Mouse (Mus musculus): Measurements from ENCODE around the gene Dnaic1. TPM values are rescaled to one million over a fixed set of nuclear protein-coding genes. Genes with fewer than 3 reads are reported as not detected.

Gene Dnaic1
- polyA plus RNA-seq, 1 experiment from 2014 or later, result 1.2 TPM

GRCm38 (mm10) chr4:41557092-41557491 lies 12.5 kb upstream of the Dnaic1 start:
- no peak for ATAC-seq (replicated peaks; ENCODE audit: insufficient number of reproducible peaks, low FRiP score, low TSS enrichment)
- WGBS (ENCODE audit: insufficient replicate concordance), result 69% methylated on average over 3 of the region's 3 CpGs
- H3K4me2 ChIP-seq, result no peak overlapping the region

GRCm38 (mm10) chr4:41563297-41563696 lies 6.3 kb upstream of the Dnaic1 start:
- H3K36me3 ChIP-seq (ENCODE audit: control insufficient read depth, insufficient read depth, low read length), result no peaks in the 10 kb centered on the region
- no peaks in the 10 kb centered on the region for H3K9me3 ChIP-seq (replicated peaks; ENCODE audit: control insufficient read depth, low read length)
- no peak overlapping the region for H3K9ac ChIP-seq (ENCODE audit: low read depth, low read length)
- ATAC-seq (replicated peaks; ENCODE audit: insufficient number of reproducible peaks, low FRiP score, low TSS enrichment), result no peak
- H3K4me1 ChIP-seq (ENCODE audit: control insufficient read depth, insufficient read depth, low read length), result peaks cover 4% of the 10 kb centered on the region
- WGBS (ENCODE audit: insufficient replicate concordance), result 84% methylated on average over 5 of the region's 5 CpGs
- no peak overlapping the region for H3K4me3 ChIP-seq (ENCODE audit: low read depth, low read length)
- H3K27me3 ChIP-seq (ENCODE audit: control insufficient read depth, insufficient read depth, low read length), result no peaks in the 10 kb centered on the region; the same call in 1 of the 2 replicates
- no peak overlapping the region for H3K4me2 ChIP-seq
- H3K27ac ChIP-seq (ENCODE audit: low read depth, low read length), result no peak overlapping the region

More at GRCm38 (mm10) chr4:41557092-41557491, 12.5 kb upstream of the Dnaic1 start:
- no peaks in the 10 kb centered on the region for H3K36me3 ChIP-seq (ENCODE audit: control insufficient read depth, insufficient read depth, low read length)
- H3K27ac ChIP-seq (ENCODE audit: low read depth, low read length), result no peak overlapping the region
- no peak overlapping the region for H3K9ac ChIP-seq (ENCODE audit: low read depth, low read length)
- H3K4me3 ChIP-seq (ENCODE audit: low read depth, low read length), result no peak overlapping the region
- H3K9me3 ChIP-seq (replicated peaks; ENCODE audit: control insufficient read depth, low read length), result no peaks in the 10 kb centered on the region
- H3K27me3 ChIP-seq (ENCODE audit: control insufficient read depth, insufficient read depth, low read length), result no peaks in the 10 kb centered on the region
- peaks cover 5% of the 10 kb centered on the region for H3K4me1 ChIP-seq (ENCODE audit: control insufficient read depth, insufficient read depth, low read length)

GRCm38 (mm10) chr4:41566123-41566522 lies 3.5 kb upstream of the Dnaic1 start:
- Histone ChIP-seq H3K9me3 (replicated peaks; ENCODE audit: control insufficient read depth, low read length) (no peaks in the 10 kb centered on the region), H3K9ac (ENCODE audit: low read depth, low read length) (no peak overlapping the region), H3K27me3 (ENCODE audit: control insufficient read depth, insufficient read depth, low read length) (no peaks in the 10 kb centered on the region; the same call in 1 of the 2 replicates), H3K36me3 (ENCODE audit: control insufficient read depth, insufficient read depth, low read length) (no peaks in the 10 kb centered on the region), H3K4me2 (no peak overlapping the region), H3K4me3 (ENCODE audit: low read depth, low read length) (no peak overlapping the region), H3K27ac (ENCODE audit: low read depth, low read length) (no peak overlapping the region), H3K4me1 (ENCODE audit: control insufficient read depth, insufficient read depth, low read length) (peaks cover 12% of the 10 kb centered on the region)
- ATAC-seq (replicated peaks; ENCODE audit: insufficient number of reproducible peaks, low FRiP score, low TSS enrichment), result no peak
- 13% methylated on average over 3 of the region's 3 CpGs for WGBS (ENCODE audit: insufficient replicate concordance)

- H3K27ac ChIP-seq (ENCODE audit: low read depth, low read length), result no peak overlapping the region
- no peaks in the 10 kb centered on the region; the same call in 1 of the 2 replicates for H3K27me3 ChIP-seq (ENCODE audit: control insufficient read depth, insufficient read depth, low read length)
- peaks cover 12% of the 10 kb centered on the region for H3K4me1 ChIP-seq (ENCODE audit: control insufficient read depth, insufficient read depth, low read length)
- 6% methylated on average over 19 of the region's 19 CpGs for WGBS (ENCODE audit: insufficient replicate concordance)
- peak overlapping the region; percentile 97 for H3K4me2 ChIP-seq
- no peaks in the 10 kb centered on the region for H3K9me3 ChIP-seq (replicated peaks; ENCODE audit: control insufficient read depth, low read length)
- H3K9ac ChIP-seq (ENCODE audit: low read depth, low read length), result peak overlapping the region; percentile 78; the same call in 1 of the 2 replicates
- peak overlapping the region; percentile 90 for H3K4me3 ChIP-seq (ENCODE audit: low read depth, low read length)
- ATAC-seq (replicated peaks; ENCODE audit: insufficient number of reproducible peaks, low FRiP score, low TSS enrichment), result no peak
- H3K36me3 ChIP-seq (ENCODE audit: control insufficient read depth, insufficient read depth, low read length), result no peaks in the 10 kb centered on the region
Observed at GRCm38 (mm10) chr4:41568239-41568638, 1.3 kb upstream of the Dnaic1 start.

GRCm38 (mm10) chr4:41568682-41569410 lies 729 bp upstream of the Dnaic1 start:
- WGBS (ENCODE audit: insufficient replicate concordance), result under 1% methylated on average over 58 of the region's 58 CpGs
- Histone ChIP-seq H3K9ac (ENCODE audit: low read depth, low read length) (peak overlapping the region; percentile 78), H3K4me1 (ENCODE audit: control insufficient read depth, insufficient read depth, low read length) (peaks cover 12% of the 10 kb centered on the region), H3K27ac (ENCODE audit: low read depth, low read length) (peak overlapping the region; percentile 59), H3K4me2 (peak overlapping the region; percentile 97), H3K9me3 (replicated peaks; ENCODE audit: control insufficient read depth, low read length) (no peaks in the 10 kb centered on the region), H3K36me3 (ENCODE audit: control insufficient read depth, insufficient read depth, low read length) (no peaks in the 10 kb centered on the region), H3K27me3 (ENCODE audit: control insufficient read depth, insufficient read depth, low read length) (no peaks in the 10 kb centered on the region; the same call in 1 of the 2 replicates), H3K4me3 (ENCODE audit: low read depth, low read length) (peak overlapping the region; percentile 90)
- no peak; the same call in 1 of the 2 replicates for ATAC-seq (replicated peaks; ENCODE audit: insufficient number of reproducible peaks, low FRiP score, low TSS enrichment)

- no peak overlapping the region for H3K27ac ChIP-seq (ENCODE audit: low read depth, low read length)
- H3K9ac ChIP-seq (ENCODE audit: low read depth, low read length), result no peak overlapping the region
- WGBS (ENCODE audit: insufficient replicate concordance), result 25% methylated on average over 5 of the region's 5 CpGs
- H3K4me1 ChIP-seq (ENCODE audit: control insufficient read depth, insufficient read depth, low read length), result peaks cover 12% of the 10 kb centered on the region
- H3K27me3 ChIP-seq (ENCODE audit: control insufficient read depth, insufficient read depth, low read length), result no peaks in the 10 kb centered on the region; the same call in 1 of the 2 replicates
- no peaks in the 10 kb centered on the region for H3K9me3 ChIP-seq (replicated peaks; ENCODE audit: control insufficient read depth, low read length)
- H3K36me3 ChIP-seq (ENCODE audit: control insufficient read depth, insufficient read depth, low read length), result no peaks in the 10 kb centered on the region
- ATAC-seq (replicated peaks; ENCODE audit: insufficient number of reproducible peaks, low FRiP score, low TSS enrichment), result no peak
- H3K4me3 ChIP-seq (ENCODE audit: low read depth, low read length), result no peak overlapping the region
- H3K4me2 ChIP-seq, result no peak overlapping the region
Observed at GRCm38 (mm10) chr4:41571490-41571889, 1.9 kb downstream of the Dnaic1 start.

- Histone ChIP-seq H3K9ac (ENCODE audit: low read depth, low read length) (no peak overlapping the region), H3K36me3 (ENCODE audit: control insufficient read depth, insufficient read depth, low read length) (no peaks in the 10 kb centered on the region), H3K4me1 (ENCODE audit: control insufficient read depth, insufficient read depth, low read length) (peaks cover 7% of the 10 kb centered on the region; the same call in 1 of the 2 replicates), H3K27me3 (ENCODE audit: control insufficient read depth, insufficient read depth, low read length) (no peaks in the 10 kb centered on the region; the same call in 1 of the 2 replicates), H3K27ac (ENCODE audit: low read depth, low read length) (no peak overlapping the region), H3K9me3 (replicated peaks; ENCODE audit: control insufficient read depth, low read length) (no peaks in the 10 kb centered on the region), H3K4me2 (no peak overlapping the region), H3K4me3 (ENCODE audit: low read depth, low read length) (no peak overlapping the region)
- ATAC-seq (replicated peaks; ENCODE audit: insufficient number of reproducible peaks, low FRiP score, low TSS enrichment), result no peak
- WGBS (ENCODE audit: insufficient replicate concordance), result 56% methylated on average over 4 of the region's 4 CpGs
Observed at GRCm38 (mm10) chr4:41573492-41573891, 3.9 kb downstream of the Dnaic1 start.

GRCm38 (mm10) chr4:41575914-41576313 lies 6.3 kb downstream of the Dnaic1 start:
- Histone ChIP-seq H3K4me2 (no peak overlapping the region), H3K27me3 (ENCODE audit: control insufficient read depth, insufficient read depth, low read length) (no peaks in the 10 kb centered on the region; the same call in 1 of the 2 replicates), H3K9me3 (replicated peaks; ENCODE audit: control insufficient read depth, low read length) (no peaks in the 10 kb centered on the region), H3K9ac (ENCODE audit: low read depth, low read length) (no peak overlapping the region), H3K4me3 (ENCODE audit: low read depth, low read length) (no peak overlapping the region), H3K36me3 (ENCODE audit: control insufficient read depth, insufficient read depth, low read length) (no peaks in the 10 kb centered on the region), H3K27ac (ENCODE audit: low read depth, low read length) (no peak overlapping the region), H3K4me1 (ENCODE audit: control insufficient read depth, insufficient read depth, low read length) (no peaks in the 10 kb centered on the region)
- ATAC-seq (replicated peaks; ENCODE audit: insufficient number of reproducible peaks, low FRiP score, low TSS enrichment), result no peak
- WGBS (ENCODE audit: insufficient replicate concordance), result 30% methylated on average over 6 of the region's 6 CpGs

- no peak overlapping the region for H3K27ac ChIP-seq (ENCODE audit: low read depth, low read length)
- no peaks in the 10 kb centered on the region for H3K9me3 ChIP-seq (replicated peaks; ENCODE audit: control insufficient read depth, low read length)
- no peak overlapping the region for H3K4me2 ChIP-seq
- no peaks in the 10 kb centered on the region for H3K36me3 ChIP-seq (ENCODE audit: control insufficient read depth, insufficient read depth, low read length)
- no peak overlapping the region for H3K4me3 ChIP-seq (ENCODE audit: low read depth, low read length)
- H3K4me1 ChIP-seq (ENCODE audit: control insufficient read depth, insufficient read depth, low read length), result no peaks in the 10 kb centered on the region
- ATAC-seq (replicated peaks; ENCODE audit: insufficient number of reproducible peaks, low FRiP score, low TSS enrichment), result no peak
- no peaks in the 10 kb centered on the region for H3K27me3 ChIP-seq (ENCODE audit: control insufficient read depth, insufficient read depth, low read length)
- no peak overlapping the region for H3K9ac ChIP-seq (ENCODE audit: low read depth, low read length)
- 80% methylated on average over 7 of the region's 7 CpGs for WGBS (ENCODE audit: insufficient replicate concordance)
Observed at GRCm38 (mm10) chr4:41583353-41583752, 13.8 kb downstream of the Dnaic1 start.

Data from heart, embryonic 11.5 days (tissue).